Mouse (Mus musculus) cerebellum, postnatal 4 days (tissue): ENCODE measurements at regions not wholly inside any gene's neighbourhood (a gene's known extent, or its start where the extent isn't known, plus 50 kb on each side); places are given as distances from the start of the nearest gene placed in this dataset.
"Not testable (repeated sequence)": the region's sequence is repeated elsewhere in the genome, so short reads cannot be mapped to it uniquely, and the experiment has no call there.

ENCODE experiments used
- DNase-seq, 2 experiments: peaks; one replicate each; pipeline ENCODE4 v3.0.0; 2022; ENCODE audit warnings: low spot score in 2 of 2, mixed read lengths in 1 of 2

DNA sequence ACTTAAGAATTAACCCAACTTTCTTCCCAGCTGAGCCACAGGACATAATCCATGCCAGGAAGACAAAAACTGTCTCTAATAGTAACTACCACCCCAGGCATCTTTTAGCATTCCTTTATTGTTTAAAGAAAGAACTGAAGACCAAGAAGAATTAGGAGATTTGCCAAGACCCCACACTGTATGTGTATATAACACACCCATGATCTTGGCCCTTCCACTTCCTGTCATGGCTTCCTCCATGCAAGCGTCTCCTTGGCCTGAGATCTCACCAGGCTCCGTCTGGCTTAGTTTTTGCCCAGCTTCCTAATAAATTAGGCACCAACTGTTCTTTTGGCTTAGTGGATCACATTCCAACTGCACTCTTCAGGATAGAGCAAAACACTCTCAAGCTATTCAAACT is 215.9 kb upstream of the Tenm4 start:
- DNase-seq: no peak

DNA sequence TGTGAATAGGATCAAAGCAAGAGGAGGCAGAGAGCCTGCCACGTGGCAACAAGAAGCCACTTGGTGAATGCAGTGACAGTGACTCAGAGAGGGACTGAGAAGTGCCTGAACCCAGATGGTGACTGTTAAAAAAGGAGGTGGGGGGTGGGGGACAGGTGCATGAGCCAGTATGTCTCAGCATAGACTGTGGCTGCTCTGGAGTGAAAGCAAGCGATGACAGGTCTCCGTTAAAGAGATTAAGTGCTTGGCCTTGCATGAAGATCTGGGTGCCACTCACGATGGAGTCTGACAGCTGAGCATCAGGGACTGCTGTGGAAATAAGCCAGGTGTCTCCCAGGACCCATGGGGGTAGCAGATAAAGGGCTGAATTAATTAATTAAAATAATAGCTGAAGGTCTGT is 212.0 kb upstream of the Tenm4 start:
- DNase-seq: no peak

- DNase-seq: no peak
Measured at GRCm38 (mm10) chr7:95971863-95972262, 199.2 kb upstream of the Tenm4 start.

DNA sequence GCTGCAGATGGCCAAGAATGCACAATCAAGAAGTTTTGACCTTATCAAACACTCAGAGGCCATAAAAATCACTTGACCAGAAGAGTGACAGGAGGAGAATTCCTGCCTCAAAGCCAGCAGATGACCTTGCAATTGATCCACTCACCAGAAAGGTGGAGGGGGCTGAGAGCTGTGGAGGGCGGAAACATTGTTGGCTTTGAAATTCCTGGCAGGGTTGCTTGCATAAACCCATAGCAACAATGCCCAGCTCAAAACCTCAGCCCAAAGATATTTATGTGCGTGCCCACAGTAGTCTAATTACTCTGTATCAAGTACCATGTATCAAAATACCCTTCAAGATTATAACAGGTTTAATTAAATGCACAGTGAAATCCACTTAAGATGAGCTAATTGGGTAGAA is 197.0 kb upstream of the Tenm4 start:
- DNase-seq: no peak

DNA sequence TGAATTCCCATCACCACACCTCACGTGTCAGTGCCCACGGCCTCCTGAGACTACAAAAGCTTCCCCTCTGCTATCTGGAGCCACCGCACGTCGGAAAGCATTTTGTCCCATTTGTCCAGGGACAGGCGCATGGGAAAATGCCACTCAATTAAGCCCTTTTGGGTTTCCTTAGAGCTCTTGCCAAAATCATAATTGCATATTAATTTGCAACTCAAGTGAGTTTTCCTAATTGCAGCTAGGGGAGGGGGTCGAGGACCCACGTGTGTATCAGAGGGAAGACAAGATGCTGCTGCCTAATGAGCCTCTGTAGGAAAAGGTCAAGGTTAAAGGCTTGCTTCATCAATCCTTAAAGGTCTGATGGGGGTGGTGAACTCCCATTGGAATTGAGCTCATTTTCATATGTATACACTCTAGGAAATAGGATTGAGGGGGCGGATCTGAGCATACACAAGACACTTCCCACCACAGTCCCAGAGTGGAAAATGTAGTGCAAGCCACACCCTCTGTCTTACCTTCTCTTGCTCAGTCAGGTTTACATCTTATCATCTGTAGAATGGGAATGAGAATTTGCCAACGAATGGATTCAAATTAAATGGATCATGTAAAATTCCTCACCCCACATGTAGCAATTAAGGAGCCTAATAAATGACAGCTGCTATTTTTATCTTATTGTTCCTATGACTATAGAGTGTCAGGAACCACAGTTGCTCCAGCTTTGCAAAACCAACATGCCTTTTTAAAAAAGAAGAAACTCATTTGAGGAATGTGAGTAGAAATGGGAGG is 179.6 kb upstream of the Tenm4 start:
- peak in 1 of 2 experiments; percentile 4 for DNase-seq

GRCm38 (mm10) chr7:95992033-95992516 is 179.0 kb upstream of the Tenm4 start:
- DNase-seq: no peak

DNA sequence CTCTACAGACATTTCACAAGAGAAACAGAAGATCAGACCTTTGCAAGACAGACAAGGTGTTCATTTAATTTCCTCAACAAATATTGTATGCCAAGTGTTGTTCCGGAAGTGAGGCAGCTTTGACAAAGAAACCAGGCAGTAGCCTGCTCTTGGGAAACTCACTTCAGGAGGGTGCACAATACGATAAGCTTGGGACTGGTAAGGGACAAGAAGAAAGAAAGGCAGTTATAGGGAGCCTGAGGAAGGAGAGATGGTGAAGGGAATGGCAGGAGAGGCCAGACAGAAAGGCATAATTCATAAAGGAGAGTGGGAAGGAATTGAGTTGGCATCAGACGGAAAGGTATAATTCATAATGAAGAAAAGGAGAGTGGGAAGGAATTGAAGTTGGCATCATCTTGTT is 178.5 kb upstream of the Tenm4 start:
- no peak for DNase-seq

DNA sequence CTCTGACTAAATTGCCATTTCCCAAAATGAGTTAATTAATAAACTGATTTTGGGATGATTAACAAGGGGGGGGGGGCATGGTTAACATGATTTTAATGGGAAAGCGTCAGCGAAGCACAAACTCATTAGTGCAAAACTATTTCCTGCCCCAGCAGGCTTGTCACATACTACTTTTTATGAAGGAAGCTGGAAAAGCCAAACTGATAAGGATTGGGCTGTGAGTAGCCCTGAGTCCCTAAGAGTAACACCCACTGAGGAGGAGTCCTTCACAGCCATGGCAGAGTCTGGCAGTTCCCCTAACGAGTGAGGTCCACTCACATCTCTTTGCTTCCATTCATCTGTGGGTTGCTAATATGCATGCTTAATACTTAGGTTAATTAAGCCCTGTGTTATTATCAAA is 173.9 kb upstream of the Tenm4 start:
- DNase-seq: no peak

DNA sequence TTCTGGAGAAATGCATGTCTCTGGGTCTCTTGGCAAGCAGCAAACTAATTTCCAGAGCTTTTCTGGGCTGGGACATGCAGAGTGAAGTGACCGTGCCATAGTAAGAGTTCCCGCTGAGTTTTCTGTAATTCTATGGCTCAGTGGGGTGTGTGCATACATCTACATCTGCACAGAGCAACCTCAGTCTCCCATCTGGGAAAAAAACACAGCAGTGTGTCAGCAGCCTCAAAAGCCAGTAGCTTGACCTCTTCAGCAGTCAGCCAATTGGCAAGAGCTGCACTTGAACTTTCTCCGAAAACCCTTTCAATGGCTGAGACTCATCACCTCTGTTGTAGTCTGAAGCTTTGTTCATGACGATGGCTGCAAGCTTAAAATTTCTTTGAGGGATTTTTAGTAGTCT is 171.9 kb upstream of the Tenm4 start:
- DNase-seq: no peak

- no peak for DNase-seq
Measured at GRCm38 (mm10) chr7:96002401-96002800, 168.6 kb upstream of the Tenm4 start.

DNA sequence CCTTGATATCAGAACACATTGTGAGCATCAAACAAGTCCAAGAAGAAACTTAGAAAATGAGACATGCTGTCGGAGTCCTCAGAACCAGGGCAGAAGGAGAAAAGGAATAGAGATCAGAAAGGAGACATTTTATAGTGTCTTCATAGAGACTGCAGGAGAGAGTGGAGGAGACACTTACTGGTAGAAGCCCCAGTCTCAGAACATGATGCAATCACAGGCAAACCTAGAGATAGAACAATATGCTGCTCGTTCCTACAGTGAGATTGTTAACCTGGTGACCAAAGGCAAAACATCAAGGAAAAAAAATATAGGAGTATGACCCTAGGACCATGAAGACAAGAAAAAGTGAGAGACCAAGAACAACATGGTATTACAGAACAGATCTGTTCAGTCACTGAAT is 164.7 kb upstream of the Tenm4 start:
- DNase-seq: no peak

DNA sequence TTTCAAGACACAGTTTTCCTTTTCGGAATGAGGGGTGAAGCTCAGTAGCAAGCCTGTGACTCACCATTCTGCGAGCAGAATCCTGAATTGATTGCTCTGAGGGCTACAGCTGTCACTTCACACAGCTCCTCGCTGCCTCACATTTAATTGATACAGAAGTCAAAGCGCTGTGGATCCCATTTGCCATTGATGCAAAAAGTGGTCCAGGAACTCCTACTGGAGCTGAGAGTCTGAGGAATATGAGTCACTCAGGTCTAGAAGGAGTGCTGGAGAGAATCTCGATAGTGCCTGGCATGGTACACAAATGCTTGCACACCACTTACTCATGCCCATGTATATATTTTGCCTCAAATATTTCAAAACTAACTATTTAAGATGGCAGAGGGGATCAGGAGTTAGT is 158.0 kb upstream of the Tenm4 start:
- DNase-seq: no peak

- no peak for DNase-seq
Measured at GRCm38 (mm10) chr7:96017112-96017884, 153.7 kb upstream of the Tenm4 start.

DNA sequence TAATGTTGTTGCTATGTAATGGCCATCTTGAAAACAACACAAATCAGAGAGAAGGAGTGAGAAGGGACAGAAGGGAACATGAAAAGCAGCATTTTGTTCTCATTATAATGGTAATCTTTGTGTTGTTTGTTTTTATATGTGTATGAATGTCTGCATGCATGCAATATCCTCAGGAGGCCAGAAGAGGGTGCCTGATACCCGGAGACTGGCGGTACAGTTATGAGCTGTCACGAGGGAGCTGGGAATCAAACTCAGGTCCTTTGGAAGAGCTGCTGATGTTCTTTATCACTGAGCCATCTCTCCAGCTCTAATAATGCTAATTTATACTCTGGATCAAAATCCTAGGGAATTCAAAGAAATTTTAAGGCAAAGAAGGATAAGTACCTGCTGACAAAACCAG is 147.0 kb upstream of the Tenm4 start:
- no peak for DNase-seq

DNA sequence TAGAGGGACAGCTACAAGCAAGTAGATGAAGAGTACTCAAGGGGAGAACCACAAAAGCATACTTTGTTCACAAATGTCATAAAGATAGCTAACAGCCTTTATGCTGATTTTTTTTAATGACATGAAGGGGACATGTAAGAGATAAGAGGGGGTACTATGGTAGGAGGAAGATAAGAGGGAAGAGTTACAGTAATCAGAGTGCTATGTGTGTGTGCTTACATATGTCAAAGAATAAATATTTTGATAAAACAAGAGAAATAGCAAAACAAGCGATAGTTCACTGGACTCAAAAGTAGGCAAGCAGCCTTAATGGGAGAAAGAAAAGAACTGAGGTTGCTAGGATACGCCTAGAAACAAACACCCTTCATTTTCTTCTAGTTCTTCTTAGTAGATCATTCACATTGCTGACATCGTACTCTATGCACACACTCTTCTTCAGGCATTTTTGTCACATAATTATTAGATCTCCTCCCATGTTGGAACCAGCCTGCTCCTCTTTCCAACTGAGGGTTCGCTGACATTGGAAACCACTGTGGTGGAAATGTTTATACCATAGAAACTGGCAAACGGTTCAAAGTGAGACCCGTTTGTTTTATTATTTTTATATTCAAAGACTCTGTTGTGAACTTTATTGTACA is 144.1 kb upstream of the Tenm4 start:
- no peak for DNase-seq

DNA sequence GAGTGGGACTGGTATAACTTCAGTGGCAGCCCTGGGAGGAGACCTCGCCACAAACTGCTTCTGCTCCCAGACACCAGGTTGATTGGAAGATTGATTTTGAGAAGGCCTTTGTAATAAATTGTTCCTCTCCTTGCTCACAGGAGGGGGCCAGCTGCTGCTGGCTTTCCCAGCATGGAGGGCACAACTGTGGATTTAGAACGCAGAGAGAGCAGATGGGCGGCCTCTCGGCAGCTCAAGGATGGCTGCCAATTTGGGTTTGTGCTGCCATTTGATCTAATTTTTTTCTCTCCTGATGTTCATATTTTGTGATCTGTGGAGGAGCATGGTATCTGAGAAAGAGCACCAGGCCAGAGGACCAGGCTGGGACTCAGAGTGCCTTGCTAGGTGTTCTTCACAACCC is 137.4 kb upstream of the Tenm4 start:
- peak in 1 of 2 experiments; percentile 4 for DNase-seq

GRCm38 (mm10) chr7:96035456-96035855 is 135.6 kb upstream of the Tenm4 start:
- DNase-seq: no peak

GRCm38 (mm10) chr7:96039628-96040027 is 131.4 kb upstream of the Tenm4 start:
- DNase-seq: no peak

GRCm38 (mm10) chr7:96041806-96042205 is 129.2 kb upstream of the Tenm4 start:
- DNase-seq: no peak

DNA sequence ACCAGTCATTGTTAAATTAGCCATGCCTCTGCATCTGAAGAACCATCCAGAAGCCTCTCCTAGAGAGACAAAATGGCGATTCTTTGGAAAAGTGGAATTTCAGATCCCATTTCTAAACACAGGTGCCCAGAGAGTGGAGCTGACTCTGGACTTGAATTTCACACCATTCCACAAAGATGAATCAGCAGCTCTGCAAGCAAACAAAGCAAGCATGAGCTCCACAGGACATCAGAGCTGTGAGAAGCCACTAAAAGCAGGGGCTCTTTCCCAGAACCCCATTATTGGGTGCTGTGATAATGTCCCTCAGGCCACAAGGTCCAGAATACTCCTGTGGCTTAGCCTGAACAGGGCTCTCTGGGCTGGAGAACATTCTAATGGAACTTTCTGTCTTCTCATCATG is 119.4 kb upstream of the Tenm4 start:
- no peak for DNase-seq

- not testable (repeated sequence) for DNase-seq
Measured at GRCm38 (mm10) chr7:96061599-96061998, 109.4 kb upstream of the Tenm4 start.

- DNase-seq: no peak
Measured at GRCm38 (mm10) chr7:96078511-96078910, 92.5 kb upstream of the Tenm4 start.

DNA sequence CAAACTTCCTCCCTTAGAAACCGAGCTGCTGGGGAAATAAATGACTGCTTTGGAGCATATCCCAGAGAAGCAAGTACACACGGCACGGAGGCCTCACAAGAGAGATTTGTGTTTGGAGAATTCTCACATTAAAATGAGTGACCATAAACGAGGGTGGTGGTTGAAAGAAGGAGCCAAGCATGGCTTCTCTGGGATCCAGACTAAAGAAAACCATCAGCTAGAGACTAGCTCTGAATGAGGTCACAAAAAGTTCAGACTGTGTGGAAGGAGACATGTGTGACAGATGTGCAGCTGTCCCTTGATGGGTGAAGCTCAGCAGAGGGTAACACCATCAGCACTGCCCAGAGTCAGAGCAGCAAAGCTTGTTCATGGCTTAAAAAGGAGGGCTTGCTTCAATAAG is 89.4 kb upstream of the Tenm4 start:
- DNase-seq: no peak
